Mouse (Mus musculus) splenic B cell, adult 2 months (primary cell): ENCODE data around the gene Dexi.

Experiments used
- DNase-seq: peaks from one replicate; pipeline ENCODE4 v3.0.0-alpha.2; 2011; ENCODE audit warnings: low read depth, low spot score
- H3K27me3 ChIP-seq: 2 replicates; pipeline ENCODE4 v1.6.1; 2012; ENCODE audit warnings: mild to moderate bottlenecking, low read length, moderate library complexity, mixed read lengths; ENCODE audit not compliant: control insufficient read depth, poor library complexity, insufficient read depth, severe bottlenecking
- H3K36me3 ChIP-seq: 2 replicates; pipeline ENCODE4 v1.6.1; 2012; ENCODE audit warnings: mild to moderate bottlenecking, low read length, moderate library complexity, mixed read lengths; ENCODE audit not compliant: control insufficient read depth, poor library complexity, insufficient read depth, severe bottlenecking

The Dexi gene

DNA sequence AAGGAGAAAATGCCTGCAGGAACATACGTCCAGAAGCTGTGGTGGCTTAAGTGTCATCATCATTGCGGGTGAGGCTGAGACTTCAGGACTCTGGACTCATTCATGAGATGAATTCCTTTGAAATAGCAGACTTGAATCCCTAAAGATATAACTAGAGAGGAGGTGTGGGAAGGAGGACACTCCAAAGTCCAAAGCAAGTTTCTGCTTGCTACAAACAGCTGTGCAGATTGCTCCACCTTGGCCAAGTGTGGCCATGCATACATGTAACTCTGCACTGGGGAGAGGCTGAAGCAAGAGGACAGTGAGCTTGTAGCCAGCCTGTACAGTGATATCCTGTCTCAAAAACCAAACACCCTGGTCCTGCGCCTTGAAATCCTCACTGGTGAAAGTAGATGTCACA is 70.9 kb downstream of the Dexi start:
- DNase-seq = no peak

DNA sequence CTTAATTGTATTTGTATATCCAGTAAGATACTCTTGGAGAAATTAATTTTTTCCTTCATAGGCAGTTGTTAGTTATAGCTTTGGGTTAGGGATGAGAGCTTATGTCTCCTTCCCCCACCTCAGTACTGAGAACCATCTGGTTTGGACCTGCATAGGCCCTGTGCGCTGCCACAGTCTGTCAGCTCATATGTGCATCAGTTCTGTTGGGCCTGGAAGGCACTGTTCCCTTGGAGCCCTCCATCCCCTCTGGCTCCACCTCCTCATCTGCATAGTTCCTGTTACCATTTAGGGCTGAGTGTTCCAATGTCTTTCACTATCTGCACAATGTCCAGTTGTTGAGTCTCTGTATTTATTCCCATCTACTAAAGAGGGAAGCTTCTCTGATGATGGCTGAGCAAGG is 74.7 kb downstream of the Dexi start:
- Histone ChIP-seq H3K36me3 (no peaks in the 10 kb centered on the region), H3K27me3 (no peaks in the 10 kb centered on the region)
- no peak for DNase-seq

More for the DNA sequence above, 70.9 kb downstream of the Dexi start:
- Histone ChIP-seq H3K27me3 (no peaks in the 10 kb centered on the region), H3K36me3 (no peaks in the 10 kb centered on the region)

DNA sequence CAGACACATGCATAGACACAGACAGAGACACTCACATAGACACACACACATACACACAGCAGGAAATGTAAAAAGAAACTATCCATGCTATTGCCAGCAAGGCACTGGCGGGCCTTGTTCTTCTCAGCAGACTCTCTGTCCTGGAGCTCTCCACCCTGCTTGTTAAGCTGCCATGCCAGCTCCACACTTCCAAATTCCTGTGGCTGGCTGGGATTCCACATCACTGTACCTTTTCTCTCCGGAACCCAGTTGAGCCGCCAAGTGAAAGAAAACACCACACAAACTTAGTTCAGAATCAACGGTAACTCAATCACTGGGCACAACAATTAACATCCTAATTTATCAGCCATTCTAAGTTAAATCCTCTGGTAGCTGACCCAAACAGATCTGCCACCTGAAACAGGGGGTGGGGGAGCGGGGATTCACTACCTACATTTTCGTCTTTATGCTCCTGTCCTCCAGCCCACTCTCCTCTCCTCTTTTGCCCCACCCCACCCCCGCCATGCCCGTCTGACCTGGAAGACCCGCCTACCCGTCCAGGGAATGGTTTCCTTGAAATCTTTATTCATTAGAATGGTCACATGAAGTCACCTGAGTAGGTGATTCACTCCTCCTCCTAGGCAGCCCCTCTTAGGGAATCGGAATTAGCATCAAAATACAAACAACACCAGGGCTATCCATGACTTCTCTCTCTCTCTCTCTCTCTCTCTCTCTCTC is 75.3 kb downstream of the Dexi start:
- no peak for DNase-seq
- H3K27me3 ChIP-seq = no peaks in the 10 kb centered on the region

DNA sequence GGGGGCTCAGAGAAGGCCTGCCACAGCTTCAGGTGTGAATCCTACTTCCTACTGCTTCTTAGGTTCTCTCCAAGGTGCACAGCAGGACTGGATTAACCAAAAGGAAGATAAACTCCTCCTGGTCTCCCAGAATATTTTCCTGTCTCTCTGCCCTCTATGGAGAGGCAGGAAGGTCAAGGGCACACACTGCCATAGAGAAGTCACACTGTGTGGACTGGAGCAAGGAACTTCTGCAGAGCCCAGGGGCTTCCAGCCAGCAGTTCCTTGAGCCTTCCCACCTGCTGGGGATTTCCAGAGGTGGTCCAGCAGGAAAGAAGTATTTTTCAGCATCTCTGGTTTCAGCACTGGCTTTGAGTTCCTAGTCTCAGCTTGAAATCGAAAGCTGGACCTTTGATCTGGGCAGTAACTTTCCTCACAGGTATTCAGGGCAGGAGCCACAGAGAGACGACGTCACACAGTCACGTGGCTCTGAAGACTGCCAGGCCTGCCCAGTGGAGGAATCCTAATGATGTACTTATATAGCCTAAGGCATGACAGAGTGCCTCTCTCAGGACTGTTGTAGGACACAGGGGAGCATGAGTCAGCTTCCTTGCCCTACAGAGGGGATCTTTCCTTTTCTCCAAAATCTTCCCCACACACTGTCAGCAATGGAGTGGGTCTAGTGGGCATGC is 77.7 kb downstream of the Dexi start:
- DNase-seq = no peak
- Histone ChIP-seq H3K36me3 (no peaks in the 10 kb centered on the region), H3K27me3 (no peaks in the 10 kb centered on the region)

More for the DNA sequence above, 75.3 kb downstream of the Dexi start:
- H3K36me3 ChIP-seq = no peaks in the 10 kb centered on the region

DNA sequence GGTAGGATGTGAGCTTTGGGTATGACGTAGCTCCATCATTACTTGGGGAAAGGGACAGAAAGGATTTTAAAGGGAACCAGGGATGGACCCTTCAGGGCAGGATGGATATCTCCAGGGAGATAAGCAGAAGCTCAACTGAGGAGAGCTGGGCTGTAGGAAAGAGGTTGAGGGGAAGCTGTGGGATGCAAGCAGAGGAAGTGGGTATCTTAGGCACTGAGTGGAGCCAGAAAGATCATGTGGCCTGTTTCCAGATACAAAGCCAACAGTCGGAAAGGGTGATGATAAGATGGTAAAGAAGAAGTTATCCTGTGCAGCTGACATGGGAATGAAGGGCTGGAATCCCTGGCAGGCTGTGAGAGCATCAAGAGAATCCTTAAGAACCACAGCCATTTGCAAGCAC is 81.7 kb downstream of the Dexi start:
- Histone ChIP-seq H3K27me3 (no peaks in the 10 kb centered on the region), H3K36me3 (no peaks in the 10 kb centered on the region)
- DNase-seq = no peak

DNA sequence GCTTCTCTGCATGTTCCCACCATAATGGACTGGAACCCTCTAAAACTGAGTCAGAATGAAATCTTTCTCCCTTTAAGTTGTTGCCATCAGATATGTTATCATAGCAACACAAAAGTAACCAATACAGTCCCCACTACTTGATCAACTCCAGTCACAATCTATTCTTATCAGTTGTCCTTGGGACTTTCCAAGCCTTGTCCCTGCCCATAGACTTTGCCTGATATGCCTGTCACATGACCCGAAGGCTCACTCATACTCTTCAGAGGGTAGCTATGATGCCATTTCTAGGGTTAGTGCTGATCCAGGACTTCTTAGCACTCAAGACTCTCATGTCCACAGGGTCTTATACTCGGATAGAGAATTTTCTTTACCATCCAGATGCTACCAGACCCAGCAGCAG is 82.7 kb downstream of the Dexi start:
- no peak for DNase-seq

DNA sequence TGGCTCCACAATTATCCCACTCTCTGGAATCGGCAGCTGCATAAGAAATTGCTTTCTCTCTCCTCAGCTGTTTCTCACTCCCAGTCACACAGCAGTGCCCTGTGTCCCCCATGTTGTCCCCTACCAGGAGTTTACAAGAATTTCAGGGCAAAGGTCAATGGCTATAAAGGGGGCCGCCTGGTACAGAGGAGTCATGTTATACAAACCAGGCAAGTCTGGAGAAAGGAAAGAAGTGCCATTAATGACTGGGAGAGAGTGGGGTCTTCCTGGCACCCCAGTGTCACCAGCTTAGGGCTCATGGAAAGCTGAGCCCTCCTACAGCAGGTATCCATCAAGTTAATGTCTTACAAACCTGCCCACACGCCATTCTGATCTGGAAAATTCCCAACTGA is 88.3 kb downstream of the Dexi start:
- no peaks in the 10 kb centered on the region for H3K36me3 ChIP-seq
- no peak for DNase-seq
- H3K27me3 ChIP-seq = no peaks in the 10 kb centered on the region

More for the DNA sequence above, 82.7 kb downstream of the Dexi start:
- Histone ChIP-seq H3K36me3 (no peaks in the 10 kb centered on the region), H3K27me3 (no peaks in the 10 kb centered on the region)

DNA sequence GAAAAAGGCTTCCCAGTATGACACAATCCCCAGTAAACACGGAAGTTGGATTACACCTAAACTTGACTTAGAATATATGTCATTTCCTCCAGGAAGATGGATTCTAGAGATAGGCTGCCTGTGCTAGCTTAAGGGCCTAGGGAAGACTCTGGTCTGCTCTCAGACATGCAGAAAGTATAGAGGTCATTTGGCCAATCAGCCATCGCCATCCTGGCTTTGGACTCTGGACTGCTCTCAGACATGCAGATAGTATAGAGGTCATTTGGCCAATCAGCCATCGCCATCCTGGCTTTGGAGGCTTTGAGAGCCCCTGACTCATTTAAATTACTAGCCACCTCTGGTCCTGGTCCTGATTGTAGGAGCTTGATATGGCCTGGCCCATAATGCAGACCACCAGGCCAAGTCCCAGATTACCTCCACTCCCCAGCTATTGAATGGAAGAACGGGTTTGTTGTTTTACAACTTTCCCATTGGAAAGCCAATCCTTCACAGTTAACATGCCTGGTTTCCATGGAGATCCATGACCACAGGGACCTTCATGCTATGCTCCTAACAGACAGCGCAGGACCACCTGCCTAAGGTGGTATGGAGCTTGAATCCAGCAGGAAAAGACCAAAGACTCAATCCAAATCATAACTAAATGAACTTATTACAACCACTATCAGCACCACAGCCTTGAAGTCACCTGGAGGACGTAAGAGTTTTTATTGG is 88.8 kb downstream of the Dexi start:
- Histone ChIP-seq H3K27me3 (no peaks in the 10 kb centered on the region), H3K36me3 (no peaks in the 10 kb centered on the region)
- no peak for DNase-seq
